Mouse (Mus musculus): ENCODE results near the gene Pik3r5. TPM values are rescaled to one million over a fixed set of nuclear protein-coding genes. Genes with fewer than 3 reads are reported as not detected.

Pik3r5 gene
- polyA plus RNA-seq, 1 experiment from 2014 or later = 0.61 TPM

DNA sequence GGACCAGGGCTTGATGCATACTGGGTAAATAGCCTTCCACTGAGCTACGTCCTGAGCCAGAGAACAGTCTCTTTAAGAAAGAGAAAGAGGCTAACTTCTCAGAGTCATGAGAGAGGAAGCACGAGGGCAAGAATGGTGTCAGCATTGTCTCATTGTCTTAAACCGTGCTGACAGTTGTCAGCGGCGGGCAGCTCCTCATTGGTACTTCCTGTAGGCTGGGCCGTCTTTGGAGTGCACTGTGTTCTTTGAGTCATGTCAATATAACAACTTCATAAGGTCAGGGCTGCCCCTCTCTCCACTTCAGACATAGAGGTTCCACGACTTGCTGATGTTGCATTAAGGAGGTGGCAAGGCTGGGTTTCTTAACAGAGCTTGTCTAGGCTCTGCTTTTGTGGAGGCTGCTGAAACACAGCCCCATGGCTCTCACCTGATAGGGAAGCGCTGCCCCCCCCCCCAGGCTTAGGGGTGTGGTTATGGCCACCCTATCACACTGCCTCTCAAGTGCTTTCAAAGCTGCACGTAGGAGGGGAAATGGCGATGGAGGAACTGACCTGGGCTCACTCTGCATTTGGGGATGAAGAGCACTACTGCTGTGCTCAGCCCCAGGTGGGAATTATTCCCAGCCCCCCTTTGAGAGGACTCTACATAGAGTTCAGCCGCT is 24.5 kb upstream of the Pik3r5 start:
- 70% methylated on average over 11 of the region's 11 CpGs for WGBS

DNA sequence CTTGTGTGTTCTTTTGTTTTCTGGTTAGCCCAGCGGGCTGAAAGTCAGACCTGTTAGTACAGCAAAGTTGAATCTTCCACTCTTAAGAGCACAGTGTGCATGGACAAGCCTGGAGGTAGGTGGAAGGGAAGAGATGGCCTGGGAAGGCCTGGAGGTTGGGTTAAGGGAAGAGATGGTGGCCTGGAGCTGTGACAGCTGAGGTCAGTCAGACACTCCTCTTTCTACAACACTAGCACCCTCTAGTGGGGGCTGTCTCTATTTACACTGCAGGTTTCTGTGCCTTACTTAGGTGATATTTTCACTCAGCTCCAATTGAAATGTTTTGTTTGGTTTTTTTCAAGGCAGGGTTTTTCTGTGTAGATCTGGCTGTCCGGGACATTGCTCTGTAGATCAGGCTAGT is 23.8 kb upstream of the Pik3r5 start:
- WGBS = 64% methylated on average over 2 of the region's 2 CpGs
- Histone ChIP-seq H3K4me3 (no peak overlapping the region), H3K9ac (no peak overlapping the region)

More for the DNA sequence above, 24.5 kb upstream of the Pik3r5 start:
- Histone ChIP-seq H3K4me1 (no peaks in the 10 kb centered on the region), H3K4me2 (replicated peaks) (no peak overlapping the region), H3K27ac (no peak overlapping the region), H3K4me3 (no peak overlapping the region), H3K36me3 (no peaks in the 10 kb centered on the region), H3K9me3 (no peaks in the 10 kb centered on the region), H3K9ac (no peak overlapping the region), H3K27me3 (peaks cover 37% of the 10 kb centered on the region)
- no peak for ATAC-seq (ENCODE audit: low FRiP score, low read depth)

DNA sequence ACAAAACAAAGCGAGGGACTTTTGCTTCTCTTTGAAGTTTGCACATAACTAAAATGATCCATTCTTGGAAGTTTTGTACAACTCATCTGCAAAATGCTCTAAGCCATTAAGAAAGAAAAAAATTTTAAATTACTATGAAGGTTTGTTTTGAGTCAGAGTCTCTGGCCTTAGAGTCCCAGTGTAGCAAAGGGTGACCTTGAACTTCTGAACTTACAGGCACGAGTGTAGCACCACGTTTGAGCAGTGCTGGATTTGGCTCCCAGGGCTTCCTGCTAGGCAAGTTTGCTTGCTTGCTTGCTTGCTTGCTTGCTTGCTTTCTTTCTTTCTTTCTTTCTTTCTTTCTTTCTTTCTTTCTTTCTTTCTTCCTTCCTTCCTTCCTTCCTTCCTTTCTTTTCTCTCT is 14.9 kb upstream of the Pik3r5 start:
- no peak overlapping the region for H3K9ac ChIP-seq
- H3K36me3 ChIP-seq = no peaks in the 10 kb centered on the region
- no peaks in the 10 kb centered on the region for H3K4me1 ChIP-seq
- H3K27ac ChIP-seq = no peak overlapping the region
- H3K4me2 ChIP-seq (replicated peaks) = no peak overlapping the region
- H3K27me3 ChIP-seq = no peaks in the 10 kb centered on the region
- 73% methylated on average over 3 of the region's 3 CpGs for WGBS
- no peak for ATAC-seq (ENCODE audit: low FRiP score, low read depth)
- 0 out of 2 replicates have a peak, but pooled peaks cover 5% of the 10 kb centered on the region for H3K9me3 ChIP-seq
- H3K4me3 ChIP-seq = no peak overlapping the region

More for the DNA sequence above, 23.8 kb upstream of the Pik3r5 start:
- Histone ChIP-seq H3K4me1 (no peaks in the 10 kb centered on the region), H3K9me3 (no peaks in the 10 kb centered on the region), H3K4me2 (replicated peaks) (no peak overlapping the region), H3K27me3 (peaks cover 30% of the 10 kb centered on the region), H3K36me3 (no peaks in the 10 kb centered on the region), H3K27ac (no peak overlapping the region)
- ATAC-seq (ENCODE audit: low FRiP score, low read depth) = no peak

DNA sequence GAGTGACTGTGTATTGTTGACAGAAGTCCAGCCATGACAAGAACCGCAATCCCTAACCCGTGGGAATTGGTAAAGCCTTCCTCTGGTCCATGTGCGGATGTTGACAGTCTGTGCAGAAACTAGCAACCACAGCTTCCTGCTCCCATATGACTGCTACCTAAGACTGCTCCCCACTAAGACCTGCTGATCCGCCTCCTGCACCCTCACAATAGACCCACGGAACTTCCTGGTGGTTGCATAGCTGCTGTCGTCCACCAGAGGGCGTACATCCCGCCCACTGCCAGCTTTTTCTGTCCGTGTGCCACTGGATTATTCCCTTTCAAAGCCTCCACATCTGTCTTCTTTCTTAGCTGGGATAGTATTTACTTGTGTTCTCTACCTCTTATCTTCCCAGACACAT is 14.1 kb upstream of the Pik3r5 start:
- H3K4me1 ChIP-seq = no peaks in the 10 kb centered on the region
- H3K36me3 ChIP-seq = no peaks in the 10 kb centered on the region
- no peak overlapping the region for H3K4me2 ChIP-seq (replicated peaks)
- no peak overlapping the region for H3K27ac ChIP-seq
- no peaks in the 10 kb centered on the region for H3K27me3 ChIP-seq
- no peak overlapping the region for H3K9ac ChIP-seq
- no peak for ATAC-seq (ENCODE audit: low FRiP score, low read depth)
- H3K9me3 ChIP-seq = 0 out of 2 replicates have a peak, but pooled peaks cover 5% of the 10 kb centered on the region
- H3K4me3 ChIP-seq = no peak overlapping the region
- 48% methylated on average over 9 of the region's 9 CpGs for WGBS

DNA sequence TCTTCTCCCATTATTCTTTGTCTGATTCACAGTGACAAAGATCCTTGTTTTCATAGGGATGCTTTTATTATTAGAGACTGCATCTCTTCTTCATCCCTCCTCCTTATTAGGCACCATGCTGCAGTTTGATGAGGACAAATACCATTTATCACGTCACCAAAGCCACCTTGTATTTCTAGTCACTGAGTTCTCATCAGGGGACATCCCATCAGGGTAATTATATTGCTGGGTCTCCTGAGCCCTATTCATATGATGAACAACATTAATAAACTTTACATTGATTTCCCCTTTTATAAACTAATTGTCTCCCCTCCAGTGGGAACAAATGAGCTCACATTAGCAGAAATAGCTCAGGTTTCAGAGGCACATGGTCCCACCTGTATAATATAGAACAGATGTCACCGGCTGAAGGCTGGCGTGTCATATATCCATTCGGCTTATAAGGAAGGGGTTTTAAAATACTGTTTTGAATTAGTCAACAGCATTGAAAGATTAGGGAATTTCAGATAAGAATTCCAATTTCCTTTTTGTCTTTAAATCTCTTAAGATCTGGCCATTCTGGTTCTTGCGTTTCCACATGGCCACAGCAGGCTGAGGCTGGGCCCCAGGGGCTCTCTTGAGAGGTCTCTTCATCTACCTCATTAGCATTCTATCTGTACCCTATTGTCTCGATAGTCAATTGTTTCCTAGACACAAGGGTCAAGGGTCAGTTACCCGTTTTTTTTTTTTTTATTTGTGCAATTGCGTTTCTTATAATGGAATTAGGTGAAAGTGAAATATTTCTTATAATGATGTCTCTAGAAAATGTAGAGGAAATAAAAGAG is 6.2 kb upstream of the Pik3r5 start:
- Histone ChIP-seq H3K4me2 (replicated peaks) (no peak overlapping the region), H3K27me3 (peaks cover 5% of the 10 kb centered on the region; the same call in 1 of the 2 replicates), H3K36me3 (no peaks in the 10 kb centered on the region), H3K4me1 (peaks cover 15% of the 10 kb centered on the region; the same call in 1 of the 2 replicates), H3K4me3 (no peak overlapping the region), H3K27ac (no peak overlapping the region), H3K9ac (no peak overlapping the region), H3K9me3 (no peaks in the 10 kb centered on the region)
- no peak for ATAC-seq (ENCODE audit: low FRiP score, low read depth)
- 14% methylated on average over 8 of the region's 8 CpGs for WGBS

DNA sequence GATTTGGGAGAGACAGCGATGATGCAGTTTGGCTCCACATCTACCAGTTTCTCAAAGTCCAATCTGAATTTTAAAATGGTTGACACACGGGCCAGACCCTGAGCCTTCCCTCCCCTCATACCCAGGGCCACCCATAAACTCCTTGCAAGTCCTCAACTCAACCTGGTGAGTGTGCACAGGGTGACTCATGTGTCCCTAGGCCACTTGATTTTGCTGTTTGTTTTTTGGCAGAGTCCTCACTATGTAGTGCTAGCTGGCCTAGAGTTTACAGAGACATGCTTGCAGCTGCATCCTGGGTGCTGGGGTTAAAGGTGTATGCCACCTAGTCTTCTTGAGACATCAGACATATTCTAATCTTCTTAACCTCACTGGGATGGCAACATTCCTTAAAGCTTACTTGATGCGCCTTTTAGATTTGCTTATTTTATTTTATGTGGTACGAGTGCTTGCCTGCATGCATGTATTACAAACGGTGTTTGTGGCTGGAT is 4.8 kb upstream of the Pik3r5 start:
- H3K4me1 ChIP-seq = peaks cover 26% of the 10 kb centered on the region
- H3K27ac ChIP-seq = no peak overlapping the region
- no peak overlapping the region for H3K9ac ChIP-seq
- peaks cover 15% of the 10 kb centered on the region for H3K27me3 ChIP-seq
- H3K4me2 ChIP-seq (replicated peaks) = no peak overlapping the region
- H3K9me3 ChIP-seq = no peaks in the 10 kb centered on the region
- WGBS = 67% methylated on average over 5 of the region's 5 CpGs
- H3K36me3 ChIP-seq = no peaks in the 10 kb centered on the region
- no peak for ATAC-seq (ENCODE audit: low FRiP score, low read depth)
- H3K4me3 ChIP-seq = no peak overlapping the region

DNA sequence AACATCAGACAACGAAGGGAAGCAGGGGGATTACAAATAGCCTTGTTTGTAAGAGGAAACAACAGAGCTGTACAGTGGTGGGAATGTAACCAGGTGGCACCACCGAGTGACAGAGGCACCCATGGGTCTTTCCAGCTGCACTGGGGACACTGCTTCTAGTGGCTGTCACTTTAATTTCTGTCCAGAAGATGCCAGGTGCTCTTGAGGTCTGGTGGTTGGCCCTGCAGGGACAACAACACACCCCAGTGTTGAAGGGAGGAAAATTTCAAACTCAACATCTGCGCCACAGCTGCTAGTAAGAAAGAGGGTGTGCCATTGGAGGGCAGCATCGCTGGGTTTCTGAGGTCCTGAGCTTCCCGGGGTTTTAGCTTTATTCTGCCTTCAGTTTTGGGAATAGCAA is 1.3 kb upstream of the Pik3r5 start:
- ATAC-seq (ENCODE audit: low FRiP score, low read depth) = no peak
- H3K36me3 ChIP-seq = no peaks in the 10 kb centered on the region
- peaks cover 32% of the 10 kb centered on the region for H3K4me1 ChIP-seq
- no peak overlapping the region for H3K4me2 ChIP-seq (replicated peaks)
- H3K27me3 ChIP-seq = peaks cover 28% of the 10 kb centered on the region
- 53% methylated on average over 5 of the region's 5 CpGs for WGBS
- no peak overlapping the region for H3K4me3 ChIP-seq
- no peak overlapping the region for H3K27ac ChIP-seq
- no peaks in the 10 kb centered on the region for H3K9me3 ChIP-seq
- no peak overlapping the region for H3K9ac ChIP-seq

DNA sequence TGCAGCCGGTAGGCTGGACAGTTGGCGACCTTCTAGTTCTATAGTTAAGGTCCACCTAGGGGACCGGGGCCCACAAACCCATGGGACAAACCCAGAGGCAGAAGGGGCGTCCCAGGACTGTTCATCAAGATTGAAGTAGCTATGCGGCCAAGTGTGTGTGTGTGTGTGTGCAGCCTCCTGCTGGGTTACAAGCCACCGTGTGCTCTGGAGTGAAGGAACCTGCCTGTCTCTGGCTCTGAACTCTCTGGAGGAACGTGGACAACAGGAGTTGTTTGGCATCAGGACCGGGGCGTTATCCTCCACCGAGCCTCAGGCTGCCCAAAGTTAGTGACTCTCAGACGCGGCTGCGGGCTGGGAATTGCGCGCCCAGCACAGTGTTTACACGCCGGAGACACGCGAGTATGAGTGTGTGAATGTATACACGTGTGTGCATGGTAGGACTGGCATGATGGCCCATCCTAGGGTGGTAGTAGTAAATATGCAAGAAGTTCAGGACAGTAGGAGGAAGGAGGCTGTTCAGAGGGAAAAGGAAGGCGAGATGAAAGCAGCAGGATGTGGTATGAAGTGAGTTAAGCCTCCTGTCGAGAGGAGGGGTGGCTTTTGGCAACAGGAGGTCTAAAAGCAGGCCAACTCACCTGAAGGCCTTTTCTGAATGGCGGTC is 570 bp downstream of the Pik3r5 start:
- Histone ChIP-seq H3K27me3 (peaks cover 28% of the 10 kb centered on the region), H3K9ac (peak overlapping the region; percentile 63; the same call in 1 of the 2 replicates), H3K27ac (no peak overlapping the region), H3K4me2 (replicated peaks) (peak overlapping the region; percentile 70), H3K9me3 (no peaks in the 10 kb centered on the region), H3K4me3 (peak overlapping the region; percentile 47), H3K36me3 (no peaks in the 10 kb centered on the region), H3K4me1 (peaks cover 23% of the 10 kb centered on the region)
- 26% methylated on average over 23 of the region's 23 CpGs for WGBS
- ATAC-seq (ENCODE audit: low FRiP score, low read depth) = no peak

DNA sequence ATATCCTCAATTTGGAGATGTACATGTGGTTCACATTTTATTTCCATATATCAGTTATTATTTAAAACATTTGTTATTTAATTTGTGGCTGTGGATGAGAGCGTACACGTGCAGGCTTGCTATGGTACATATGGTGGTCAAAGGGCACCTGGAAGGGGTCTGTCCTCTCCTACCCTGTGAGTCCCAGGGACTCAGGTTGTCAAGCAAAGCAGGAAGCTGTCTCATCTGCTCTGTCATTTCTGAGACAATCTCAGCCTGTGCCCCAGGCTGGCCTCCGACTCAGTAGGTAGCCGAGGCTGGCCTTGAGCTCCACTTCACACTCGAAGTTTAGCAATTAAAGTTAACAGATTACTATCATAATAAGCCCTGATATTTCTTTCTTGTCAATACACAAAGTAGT is 1.6 kb downstream of the Pik3r5 start:
- Histone ChIP-seq H3K4me3 (no peak overlapping the region), H3K4me2 (replicated peaks) (no peak overlapping the region), H3K36me3 (no peaks in the 10 kb centered on the region), H3K27me3 (peaks cover 28% of the 10 kb centered on the region), H3K4me1 (peaks cover 22% of the 10 kb centered on the region), H3K9me3 (no peaks in the 10 kb centered on the region), H3K27ac (no peak overlapping the region), H3K9ac (no peak overlapping the region)
- ATAC-seq (ENCODE audit: low FRiP score, low read depth) = no peak
- 80% methylated on average over 5 of the region's 5 CpGs for WGBS

DNA sequence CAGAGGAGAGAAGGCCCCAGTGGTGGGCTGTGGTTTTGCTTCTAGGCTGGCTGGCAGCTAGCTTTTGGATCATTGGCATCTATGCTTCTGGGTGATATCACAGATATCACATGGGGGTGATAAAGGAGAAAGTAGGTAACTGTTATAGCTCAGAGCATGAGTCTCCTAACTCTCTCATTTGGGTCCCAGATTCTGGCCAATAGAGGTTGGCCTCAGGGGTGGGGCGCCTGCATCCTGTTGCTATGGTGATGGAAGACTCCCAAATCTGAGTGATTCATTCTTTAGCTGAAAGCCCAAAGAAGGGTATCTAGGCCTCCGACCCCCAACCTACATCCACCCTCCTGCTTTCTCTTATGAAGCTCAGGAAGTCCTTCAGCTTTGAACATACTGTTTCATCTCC is 2.8 kb downstream of the Pik3r5 start:
- Histone ChIP-seq H3K27ac (no peak overlapping the region), H3K27me3 (peaks cover 28% of the 10 kb centered on the region), H3K4me3 (no peak overlapping the region), H3K9ac (no peak overlapping the region), H3K4me2 (replicated peaks) (no peak overlapping the region), H3K36me3 (no peaks in the 10 kb centered on the region), H3K4me1 (peaks cover 22% of the 10 kb centered on the region), H3K9me3 (no peaks in the 10 kb centered on the region)
- 89% methylated on average over 2 of the region's 2 CpGs for WGBS
- no peak for ATAC-seq (ENCODE audit: low FRiP score, low read depth)

DNA sequence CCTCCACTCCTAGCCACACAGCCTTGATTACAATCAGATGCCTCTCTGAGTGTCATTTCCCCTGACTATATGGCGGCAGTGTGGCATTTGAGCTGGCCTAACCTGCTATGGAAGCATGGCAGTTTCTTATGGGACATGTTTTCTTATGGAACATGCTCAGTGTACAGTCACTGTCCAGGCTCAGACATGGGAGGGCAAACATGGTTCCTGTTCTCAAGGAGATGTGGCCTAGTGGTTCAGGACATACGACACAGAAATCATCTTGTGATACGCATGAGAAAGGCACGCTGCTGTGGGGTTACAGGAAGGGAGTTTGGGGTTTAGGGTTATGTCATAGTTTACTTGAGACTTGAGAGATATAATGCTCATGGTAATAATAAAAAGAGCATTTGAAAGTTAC is 3.7 kb downstream of the Pik3r5 start:
- H3K9me3 ChIP-seq = no peaks in the 10 kb centered on the region
- H3K9ac ChIP-seq = no peak overlapping the region
- WGBS = 91% methylated on average over 4 of the region's 4 CpGs
- no peak overlapping the region for H3K4me3 ChIP-seq
- ATAC-seq (ENCODE audit: low FRiP score, low read depth) = no peak
- no peak overlapping the region for H3K4me2 ChIP-seq (replicated peaks)
- peaks cover 24% of the 10 kb centered on the region for H3K27me3 ChIP-seq
- H3K4me1 ChIP-seq = peaks cover 20% of the 10 kb centered on the region
- no peak overlapping the region for H3K27ac ChIP-seq
- H3K36me3 ChIP-seq = no peaks in the 10 kb centered on the region

DNA sequence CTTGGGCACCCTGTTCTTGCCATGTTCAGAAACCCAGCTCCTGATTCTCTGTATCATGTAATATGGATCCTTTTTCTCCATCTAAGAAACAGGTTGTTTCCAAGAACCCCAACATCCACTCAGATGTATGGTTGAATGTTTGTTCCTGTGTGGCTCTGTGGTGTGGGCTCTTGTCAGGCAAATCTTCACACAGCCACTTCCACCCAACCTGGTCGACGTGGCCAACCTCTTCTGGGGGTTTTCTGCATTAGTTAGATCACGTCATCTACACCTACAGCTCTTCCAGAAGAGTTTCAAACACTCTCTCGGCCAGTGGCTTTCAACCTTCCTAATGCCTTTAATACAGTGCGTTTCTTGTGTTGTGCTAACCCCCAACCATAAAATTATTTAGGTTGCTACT is 4.5 kb downstream of the Pik3r5 start:
- Histone ChIP-seq H3K27ac (no peak overlapping the region), H3K4me2 (replicated peaks) (no peak overlapping the region), H3K4me1 (peaks cover 13% of the 10 kb centered on the region), H3K4me3 (no peak overlapping the region), H3K9me3 (no peaks in the 10 kb centered on the region), H3K27me3 (peaks cover 19% of the 10 kb centered on the region), H3K9ac (no peak overlapping the region), H3K36me3 (no peaks in the 10 kb centered on the region)
- WGBS = 76% methylated on average over 5 of the region's 5 CpGs
- ATAC-seq (ENCODE audit: low FRiP score, low read depth) = no peak
